Mouse (Mus musculus): ENCODE results near the gene Rhot1. TPM values are rescaled to one million over a fixed set of nuclear protein-coding genes. Genes with fewer than 3 reads are reported as not detected.
A peak's percentile ranks its signal among the peaks of the same experiment; 100 is the strongest.
"Not testable (repeated sequence)": the region's sequence is repeated elsewhere in the genome, so short reads cannot be mapped to it uniquely, and the experiment has no call there.

Gene Rhot1
- polyA plus RNA-seq, 1 experiment from 2014 or later: 65.2 TPM

GRCm38 (mm10) chr11:80184531-80185071, 24.2 kb upstream of the Rhot1 start:
- H3K27ac ChIP-seq (ENCODE audit: low read depth, low read length): peak overlapping the region; percentile 89; the same call in 1 of the 2 replicates
- no peaks in the 10 kb centered on the region for H3K27me3 ChIP-seq (ENCODE audit: control insufficient read depth, insufficient read depth, low read length)
- H3K9me3 ChIP-seq (replicated peaks; ENCODE audit: control insufficient read depth, low read length): no peaks in the 10 kb centered on the region
- no peaks in the 10 kb centered on the region for H3K36me3 ChIP-seq (ENCODE audit: control insufficient read depth, insufficient read depth, low read length)
- peak overlapping the region; percentile 89; the same call in 1 of the 2 replicates for H3K9ac ChIP-seq (ENCODE audit: low read depth, low read length)
- 88% methylated on average over 6 of the region's 6 CpGs for WGBS (ENCODE audit: insufficient replicate concordance)
- H3K4me1 ChIP-seq (ENCODE audit: control insufficient read depth, insufficient read depth, low read length): 0 out of 2 replicates have a peak, but pooled peaks cover 2% of the 10 kb centered on the region
- H3K4me3 ChIP-seq (ENCODE audit: low read depth, low read length): peak overlapping the region; percentile 85
- no peak for ATAC-seq (replicated peaks; ENCODE audit: insufficient number of reproducible peaks, low FRiP score, low TSS enrichment)
- peak overlapping the region; percentile 73 for H3K4me2 ChIP-seq

GRCm38 (mm10) chr11:80185441-80185976, 23.3 kb upstream of the Rhot1 start:
- not testable (repeated sequence) for H3K4me3 ChIP-seq (ENCODE audit: low read depth, low read length); ATAC-seq (replicated peaks; ENCODE audit: insufficient number of reproducible peaks, low FRiP score, low TSS enrichment); H3K36me3 ChIP-seq (ENCODE audit: control insufficient read depth, insufficient read depth, low read length); H3K9ac ChIP-seq (ENCODE audit: low read depth, low read length); H3K27ac ChIP-seq (ENCODE audit: low read depth, low read length); H3K4me2 ChIP-seq; H3K27me3 ChIP-seq (ENCODE audit: control insufficient read depth, insufficient read depth, low read length); H3K4me1 ChIP-seq (ENCODE audit: control insufficient read depth, insufficient read depth, low read length); H3K9me3 ChIP-seq (replicated peaks; ENCODE audit: control insufficient read depth, low read length)
- WGBS (ENCODE audit: insufficient replicate concordance): 61% methylated on average over 5 of the region's 5 CpGs

DNA sequence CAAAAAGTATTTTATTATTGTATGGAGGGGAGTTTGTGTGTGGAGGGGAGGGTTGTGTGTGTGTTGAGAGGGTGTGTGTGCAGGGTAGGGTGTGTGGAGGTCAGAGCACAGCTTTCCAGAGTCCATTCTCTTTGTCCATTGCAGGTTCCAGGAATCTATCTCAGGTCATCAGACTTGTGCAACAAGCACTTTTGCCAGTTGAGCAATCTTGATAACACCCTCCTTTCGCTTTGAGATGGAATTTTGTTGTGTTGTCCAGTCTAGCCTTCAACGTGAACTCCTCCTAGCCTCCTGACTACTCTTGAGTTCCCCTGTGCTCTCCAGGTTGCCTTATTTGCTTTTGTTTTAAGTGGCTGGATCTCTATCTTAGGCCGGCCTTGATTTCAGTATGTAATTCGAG, 18.5 kb upstream of the Rhot1 start:
- no peaks in the 10 kb centered on the region for H3K4me1 ChIP-seq (ENCODE audit: control insufficient read depth, insufficient read depth, low read length)
- H3K36me3 ChIP-seq (ENCODE audit: control insufficient read depth, insufficient read depth, low read length): peaks cover 9% of the 10 kb centered on the region; the same call in 1 of the 2 replicates
- no peaks in the 10 kb centered on the region for H3K9me3 ChIP-seq (replicated peaks; ENCODE audit: control insufficient read depth, low read length)
- H3K9ac ChIP-seq (ENCODE audit: low read depth, low read length): no peak overlapping the region
- H3K27ac ChIP-seq (ENCODE audit: low read depth, low read length): no peak overlapping the region
- no peaks in the 10 kb centered on the region for H3K27me3 ChIP-seq (ENCODE audit: control insufficient read depth, insufficient read depth, low read length)
- no peak overlapping the region for H3K4me3 ChIP-seq (ENCODE audit: low read depth, low read length)
- no peak overlapping the region for H3K4me2 ChIP-seq
- 72% methylated on average over 4 of the region's 4 CpGs for WGBS (ENCODE audit: insufficient replicate concordance)
- no peak for ATAC-seq (replicated peaks; ENCODE audit: insufficient number of reproducible peaks, low FRiP score, low TSS enrichment)

- peaks cover 9% of the 10 kb centered on the region; the same call in 1 of the 2 replicates for H3K36me3 ChIP-seq (ENCODE audit: control insufficient read depth, insufficient read depth, low read length)
- 59% methylated on average over 4 of the region's 4 CpGs for WGBS (ENCODE audit: insufficient replicate concordance)
- no peak overlapping the region for H3K9ac ChIP-seq (ENCODE audit: low read depth, low read length)
- no peak overlapping the region for H3K4me3 ChIP-seq (ENCODE audit: low read depth, low read length)
- no peak overlapping the region for H3K4me2 ChIP-seq
- H3K27ac ChIP-seq (ENCODE audit: low read depth, low read length): no peak overlapping the region
- ATAC-seq (replicated peaks; ENCODE audit: insufficient number of reproducible peaks, low FRiP score, low TSS enrichment): no peak
- no peaks in the 10 kb centered on the region for H3K4me1 ChIP-seq (ENCODE audit: control insufficient read depth, insufficient read depth, low read length)
- no peaks in the 10 kb centered on the region for H3K9me3 ChIP-seq (replicated peaks; ENCODE audit: control insufficient read depth, low read length)
- H3K27me3 ChIP-seq (ENCODE audit: control insufficient read depth, insufficient read depth, low read length): no peaks in the 10 kb centered on the region
Observed at GRCm38 (mm10) chr11:80193827-80194226, 15.0 kb upstream of the Rhot1 start.

- 84% methylated on average over 7 of the region's 7 CpGs for WGBS (ENCODE audit: insufficient replicate concordance)
- no peak for ATAC-seq (replicated peaks; ENCODE audit: insufficient number of reproducible peaks, low FRiP score, low TSS enrichment)
- no peak overlapping the region for H3K4me3 ChIP-seq (ENCODE audit: low read depth, low read length)
- H3K36me3 ChIP-seq (ENCODE audit: control insufficient read depth, insufficient read depth, low read length): peaks cover 12% of the 10 kb centered on the region; the same call in 1 of the 2 replicates
- H3K27me3 ChIP-seq (ENCODE audit: control insufficient read depth, insufficient read depth, low read length): no peaks in the 10 kb centered on the region
- H3K4me1 ChIP-seq (ENCODE audit: control insufficient read depth, insufficient read depth, low read length): no peaks in the 10 kb centered on the region
- H3K4me2 ChIP-seq: no peak overlapping the region
- no peak overlapping the region for H3K27ac ChIP-seq (ENCODE audit: low read depth, low read length)
- no peaks in the 10 kb centered on the region for H3K9me3 ChIP-seq (replicated peaks; ENCODE audit: control insufficient read depth, low read length)
- no peak overlapping the region for H3K9ac ChIP-seq (ENCODE audit: low read depth, low read length)
Observed at GRCm38 (mm10) chr11:80196351-80196750, 12.5 kb upstream of the Rhot1 start.

DNA sequence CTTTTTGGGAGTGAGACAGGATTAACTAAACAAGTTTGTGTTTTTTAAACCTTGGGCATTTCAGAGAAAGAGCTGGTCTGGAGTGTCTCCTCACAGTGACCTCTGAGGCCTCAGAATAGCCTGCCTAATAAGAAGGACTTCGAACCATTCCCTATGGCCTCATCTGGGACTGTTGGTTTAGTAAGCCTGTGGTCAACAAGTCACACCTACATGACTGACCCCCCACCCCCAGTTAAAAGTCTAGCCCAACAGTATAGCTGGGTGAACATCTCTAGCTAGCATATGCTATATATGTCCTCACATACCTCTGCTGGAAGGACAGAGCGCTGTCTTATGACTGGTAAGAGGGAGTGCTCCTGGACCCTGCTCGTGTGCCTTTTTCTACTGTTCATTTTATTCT, 9.5 kb upstream of the Rhot1 start:
- Histone ChIP-seq H3K9me3 (replicated peaks; ENCODE audit: control insufficient read depth, low read length) (no peaks in the 10 kb centered on the region), H3K27ac (ENCODE audit: low read depth, low read length) (no peak overlapping the region), H3K4me2 (no peak overlapping the region), H3K27me3 (ENCODE audit: control insufficient read depth, insufficient read depth, low read length) (no peaks in the 10 kb centered on the region), H3K4me3 (ENCODE audit: low read depth, low read length) (no peak overlapping the region), H3K4me1 (ENCODE audit: control insufficient read depth, insufficient read depth, low read length) (no peaks in the 10 kb centered on the region), H3K36me3 (ENCODE audit: control insufficient read depth, insufficient read depth, low read length) (peaks cover 8% of the 10 kb centered on the region; the same call in 1 of the 2 replicates), H3K9ac (ENCODE audit: low read depth, low read length) (no peak overlapping the region)
- ATAC-seq (replicated peaks; ENCODE audit: insufficient number of reproducible peaks, low FRiP score, low TSS enrichment): no peak
- WGBS (ENCODE audit: insufficient replicate concordance): 94% methylated on average over 3 of the region's 3 CpGs

GRCm38 (mm10) chr11:80199773-80200172, 9.0 kb upstream of the Rhot1 start:
- no peaks in the 10 kb centered on the region for H3K4me1 ChIP-seq (ENCODE audit: control insufficient read depth, insufficient read depth, low read length)
- H3K9me3 ChIP-seq (replicated peaks; ENCODE audit: control insufficient read depth, low read length): no peaks in the 10 kb centered on the region
- H3K9ac ChIP-seq (ENCODE audit: low read depth, low read length): no peak overlapping the region
- no peak overlapping the region for H3K4me3 ChIP-seq (ENCODE audit: low read depth, low read length)
- no peak overlapping the region for H3K27ac ChIP-seq (ENCODE audit: low read depth, low read length)
- ATAC-seq (replicated peaks; ENCODE audit: insufficient number of reproducible peaks, low FRiP score, low TSS enrichment): no peak
- 0 out of 2 replicates have a peak, but pooled peaks cover 4% of the 10 kb centered on the region for H3K36me3 ChIP-seq (ENCODE audit: control insufficient read depth, insufficient read depth, low read length)
- WGBS (ENCODE audit: insufficient replicate concordance): 92% methylated on average over 2 of the region's 2 CpGs
- H3K27me3 ChIP-seq (ENCODE audit: control insufficient read depth, insufficient read depth, low read length): no peaks in the 10 kb centered on the region
- no peak overlapping the region for H3K4me2 ChIP-seq

- 89% methylated on average over 1 of the region's 1 CpGs for WGBS (ENCODE audit: insufficient replicate concordance)
- no peak overlapping the region for H3K4me3 ChIP-seq (ENCODE audit: low read depth, low read length)
- no peaks in the 10 kb centered on the region for H3K27me3 ChIP-seq (ENCODE audit: control insufficient read depth, insufficient read depth, low read length)
- no peak overlapping the region for H3K4me2 ChIP-seq
- ATAC-seq (replicated peaks; ENCODE audit: insufficient number of reproducible peaks, low FRiP score, low TSS enrichment): no peak
- no peak overlapping the region for H3K27ac ChIP-seq (ENCODE audit: low read depth, low read length)
- H3K4me1 ChIP-seq (ENCODE audit: control insufficient read depth, insufficient read depth, low read length): no peaks in the 10 kb centered on the region
- H3K9ac ChIP-seq (ENCODE audit: low read depth, low read length): no peak overlapping the region
- H3K36me3 ChIP-seq (ENCODE audit: control insufficient read depth, insufficient read depth, low read length): 0 out of 2 replicates have a peak, but pooled peaks cover 3% of the 10 kb centered on the region
- no peaks in the 10 kb centered on the region for H3K9me3 ChIP-seq (replicated peaks; ENCODE audit: control insufficient read depth, low read length)
Observed at GRCm38 (mm10) chr11:80200326-80200725, 8.5 kb upstream of the Rhot1 start.

- Histone ChIP-seq H3K4me1 (ENCODE audit: control insufficient read depth, insufficient read depth, low read length) (no peaks in the 10 kb centered on the region), H3K9me3 (replicated peaks; ENCODE audit: control insufficient read depth, low read length) (no peaks in the 10 kb centered on the region), H3K27me3 (ENCODE audit: control insufficient read depth, insufficient read depth, low read length) (no peaks in the 10 kb centered on the region), H3K4me2 (no peak overlapping the region), H3K36me3 (ENCODE audit: control insufficient read depth, insufficient read depth, low read length) (0 out of 2 replicates have a peak, but pooled peaks cover 3% of the 10 kb centered on the region), H3K27ac (ENCODE audit: low read depth, low read length) (no peak overlapping the region), H3K9ac (ENCODE audit: low read depth, low read length) (no peak overlapping the region), H3K4me3 (ENCODE audit: low read depth, low read length) (no peak overlapping the region)
- WGBS (ENCODE audit: insufficient replicate concordance): 77% methylated on average over 6 of the region's 6 CpGs
- no peak for ATAC-seq (replicated peaks; ENCODE audit: insufficient number of reproducible peaks, low FRiP score, low TSS enrichment)
Observed at GRCm38 (mm10) chr11:80202296-80202695, 6.5 kb upstream of the Rhot1 start.

Data from heart, embryonic 11.5 days (tissue).